Mouse (Mus musculus): ENCODE results near the gene Wdr93. TPM values are rescaled to one million over a fixed set of nuclear protein-coding genes. Genes with fewer than 3 reads are reported as not detected.

Gene Wdr93
- polyA plus RNA-seq, 1 experiment from 2014 or later, result not detected

DNA sequence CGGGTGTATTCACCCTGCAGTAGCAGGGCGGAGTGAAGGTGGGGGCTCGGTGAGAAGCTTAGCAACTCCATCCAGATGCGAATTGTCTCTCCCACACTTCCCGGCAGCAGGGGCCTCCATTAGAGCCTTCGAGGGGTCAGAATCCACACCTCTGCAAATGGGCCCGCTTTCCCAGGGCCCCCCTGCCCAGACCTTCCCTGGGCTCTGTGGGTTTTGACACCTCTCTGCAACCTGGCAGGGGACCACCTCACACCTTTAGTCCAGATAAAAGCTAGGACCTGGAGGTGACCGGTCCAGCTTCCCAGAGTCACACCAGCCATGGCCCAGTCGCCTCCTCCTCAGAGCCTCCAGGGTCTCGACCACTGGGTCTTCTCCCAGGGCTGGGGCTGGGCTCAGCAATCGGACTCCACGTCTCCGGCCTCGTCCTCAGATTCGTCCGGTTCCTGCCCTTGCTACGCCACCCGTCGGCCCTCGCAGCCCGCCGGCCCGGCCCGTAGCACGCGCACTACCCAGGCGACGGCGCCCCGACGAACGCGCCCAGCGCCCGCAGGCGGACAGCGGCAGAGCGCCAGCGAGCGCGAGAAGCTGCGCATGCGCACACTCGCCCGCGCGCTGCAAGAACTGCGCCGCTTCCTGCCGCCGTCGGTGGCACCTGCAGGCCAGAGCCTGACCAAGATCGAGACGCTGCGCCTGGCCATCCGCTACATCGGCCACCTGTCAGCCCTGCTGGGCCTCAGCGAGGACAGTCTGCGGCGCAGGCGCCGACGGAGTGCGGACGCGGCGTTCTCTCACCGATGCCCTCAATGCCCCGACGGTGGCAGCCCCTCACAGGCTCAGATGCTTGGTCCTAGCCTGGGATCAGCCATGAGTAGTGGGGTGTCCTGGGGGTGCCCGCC is 67.9 kb downstream of the Wdr93 start, which contains the start of gene Mesp2:
Gene Mesp2 (plus strand): TSS at position 117 of the 896 bp plus-strand sequence.
- peaks cover 30% of the 10 kb centered on the region for H3K27me3 ChIP-seq
- peak within 1 kb of the TSS; percentile 31; the same call in 1 of the 2 replicates for H3K9ac ChIP-seq
- no peak; the same call in 1 of the 2 replicates for ATAC-seq (ENCODE audit: insufficient number of reproducible peaks, low FRiP score, low TSS enrichment, low read depth)
- H3K4me2 ChIP-seq, result peak within 1 kb of the TSS; percentile 77
- H3K36me3 ChIP-seq, result no peaks in the 10 kb centered on the region
- H3K27ac ChIP-seq, result no peak within 1 kb of the TSS
- WGBS, result 10% methylated on average over 71 of the region's 71 CpGs
- H3K9me3 ChIP-seq, result no peaks in the 10 kb centered on the region
- H3K4me3 ChIP-seq, result peak within 1 kb of the TSS; percentile 40
- H3K4me1 ChIP-seq, result peaks cover 12% of the 10 kb centered on the region

DNA sequence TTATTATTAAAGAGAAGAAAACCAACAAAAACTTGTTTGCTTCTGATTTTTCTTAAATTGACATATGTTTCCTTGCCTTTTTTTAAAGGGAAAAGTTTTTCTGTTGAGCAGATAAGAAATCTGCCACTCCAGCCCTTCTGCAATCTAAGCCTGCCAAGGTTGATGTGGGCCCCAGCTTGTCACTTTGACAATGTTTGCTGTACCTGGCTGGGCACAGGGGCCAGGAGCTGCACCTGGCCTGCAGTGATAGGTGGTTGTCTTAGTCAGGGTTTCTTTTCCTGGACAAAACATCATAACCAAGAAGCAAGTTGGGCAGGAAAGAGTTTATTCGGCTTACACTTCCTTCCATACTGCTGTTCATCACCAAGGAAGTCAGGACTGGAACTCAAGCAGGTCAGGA is 70.4 kb downstream of the Wdr93 start:
- Histone ChIP-seq H3K4me3 (no peak overlapping the region), H3K4me2 (no peak overlapping the region), H3K9me3 (no peaks in the 10 kb centered on the region), H3K4me1 (peaks cover 12% of the 10 kb centered on the region), H3K9ac (no peak overlapping the region), H3K36me3 (no peaks in the 10 kb centered on the region), H3K27me3 (peaks cover 33% of the 10 kb centered on the region), H3K27ac (no peak overlapping the region)
- 97% methylated on average over 1 of the region's 1 CpGs for WGBS
- no peak for ATAC-seq (ENCODE audit: insufficient number of reproducible peaks, low FRiP score, low TSS enrichment, low read depth)

DNA sequence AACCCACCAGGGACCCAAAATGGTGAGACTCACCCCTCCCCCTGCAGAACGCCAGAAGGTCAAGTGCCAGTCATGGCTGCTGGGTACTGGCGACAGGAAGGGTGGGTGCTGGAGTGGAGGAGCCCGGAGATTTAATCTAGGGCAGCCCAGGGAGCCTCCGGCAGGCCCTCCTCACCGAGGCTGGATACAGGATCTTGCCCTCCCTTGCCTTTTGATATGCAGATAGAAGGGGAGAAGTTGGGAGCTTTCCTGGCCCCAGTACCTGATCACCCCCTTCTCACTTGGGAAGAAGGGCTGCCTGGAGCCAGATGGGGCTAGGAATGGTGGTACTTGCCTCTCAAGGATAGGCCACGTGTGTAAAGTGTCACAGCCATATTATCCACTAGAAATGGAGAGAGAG is 75.4 kb downstream of the Wdr93 start:
- no peak for ATAC-seq (ENCODE audit: insufficient number of reproducible peaks, low FRiP score, low TSS enrichment, low read depth)
- Histone ChIP-seq H3K9ac (no peak overlapping the region), H3K4me1 (peaks cover 3% of the 10 kb centered on the region; the same call in 1 of the 2 replicates), H3K9me3 (no peaks in the 10 kb centered on the region), H3K27me3 (0 out of 2 replicates have a peak, but pooled peaks cover 4% of the 10 kb centered on the region), H3K4me3 (no peak overlapping the region), H3K36me3 (0 out of 2 replicates have a peak, but pooled peaks cover 3% of the 10 kb centered on the region), H3K4me2 (no peak overlapping the region), H3K27ac (no peak overlapping the region)
- WGBS, result 4% methylated on average over 6 of the region's 6 CpGs

DNA sequence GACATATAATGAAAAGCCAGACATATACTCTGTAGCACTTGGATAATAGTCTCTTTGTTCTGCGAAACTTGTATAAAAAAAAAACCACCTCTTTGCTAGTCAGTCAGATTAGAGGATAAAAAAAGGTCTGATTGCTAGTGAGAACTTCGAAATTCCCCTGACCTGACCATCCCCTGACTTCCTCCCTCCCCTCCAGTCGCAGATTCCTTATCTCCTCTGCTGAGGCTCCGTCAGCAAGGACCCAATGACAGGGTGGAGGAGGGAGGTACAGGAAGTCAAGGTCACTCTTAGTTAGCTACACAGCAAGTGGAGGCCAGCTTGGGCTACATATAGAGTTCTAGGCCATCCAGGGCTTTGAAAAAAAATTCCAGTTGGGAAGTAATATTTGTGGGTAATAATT is 76.6 kb downstream of the Wdr93 start:
- no peak overlapping the region for H3K4me3 ChIP-seq
- ATAC-seq (ENCODE audit: insufficient number of reproducible peaks, low FRiP score, low TSS enrichment, low read depth), result no peak
- WGBS, result 39% methylated on average over 4 of the region's 4 CpGs

DNA sequence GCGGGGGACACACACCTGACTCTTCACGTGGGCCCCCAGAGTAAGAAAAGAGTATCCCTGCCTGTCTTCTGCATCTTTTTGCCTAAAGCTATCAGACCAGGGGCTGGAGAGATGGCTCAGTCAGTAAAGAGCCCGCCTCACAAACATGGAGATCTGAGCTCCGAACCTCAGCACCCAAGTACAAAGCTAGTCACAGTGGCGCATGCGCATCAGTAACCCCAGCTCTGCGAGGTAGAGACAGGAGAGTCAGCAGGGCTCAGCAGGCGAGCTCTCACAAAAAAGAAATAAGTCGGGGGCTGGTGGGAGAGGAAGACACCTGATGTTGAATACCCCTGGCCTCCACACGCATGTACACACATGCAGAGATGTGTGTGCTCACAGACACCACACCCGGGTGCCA is 77.0 kb downstream of the Wdr93 start:
- Histone ChIP-seq H3K4me3 (no peak overlapping the region), H3K9me3 (no peaks in the 10 kb centered on the region), H3K27me3 (0 out of 2 replicates have a peak, but pooled peaks cover 4% of the 10 kb centered on the region), H3K4me1 (peaks cover 3% of the 10 kb centered on the region; the same call in 1 of the 2 replicates), H3K4me2 (no peak overlapping the region), H3K27ac (no peak overlapping the region), H3K9ac (no peak overlapping the region), H3K36me3 (peaks cover 15% of the 10 kb centered on the region; the same call in 1 of the 2 replicates)
- no peak for ATAC-seq (ENCODE audit: insufficient number of reproducible peaks, low FRiP score, low TSS enrichment, low read depth)
- 50% methylated on average over 11 of the region's 11 CpGs for WGBS

More for the DNA sequence above, 76.6 kb downstream of the Wdr93 start:
- Histone ChIP-seq H3K4me2 (no peak overlapping the region), H3K4me1 (peaks cover 3% of the 10 kb centered on the region; the same call in 1 of the 2 replicates), H3K27ac (no peak overlapping the region), H3K9me3 (no peaks in the 10 kb centered on the region), H3K36me3 (peaks cover 10% of the 10 kb centered on the region; the same call in 1 of the 2 replicates), H3K9ac (no peak overlapping the region), H3K27me3 (0 out of 2 replicates have a peak, but pooled peaks cover 4% of the 10 kb centered on the region)

DNA sequence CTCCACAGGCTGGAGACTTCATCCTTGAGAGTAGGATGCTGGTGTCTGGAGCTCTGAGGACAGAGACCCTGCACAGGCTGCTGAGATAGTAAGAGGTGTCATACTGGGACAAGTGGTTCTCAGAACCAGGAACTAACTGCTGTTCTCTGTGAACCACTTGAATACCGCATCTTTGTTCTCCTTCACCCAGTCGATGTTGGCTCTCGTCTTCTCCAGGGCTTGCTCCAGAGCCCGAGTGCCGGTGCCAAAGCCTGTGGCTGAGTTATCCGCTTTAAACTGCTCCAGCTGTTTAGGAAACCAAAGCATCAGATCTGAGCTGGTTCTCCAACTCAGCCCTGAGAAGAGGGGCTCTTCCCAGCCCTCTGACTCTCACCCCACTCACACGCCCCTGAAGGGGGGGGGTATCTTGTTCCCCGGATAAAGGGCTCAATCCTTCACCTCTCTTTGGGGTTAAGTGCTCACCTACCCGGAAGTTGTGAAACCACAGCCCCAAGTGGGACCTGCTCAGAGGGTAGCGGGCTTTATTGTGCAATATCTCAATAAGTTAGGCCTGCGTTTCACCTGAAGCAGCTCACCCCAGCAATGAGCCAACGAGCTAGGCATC is 79.2 kb downstream of the Wdr93 start:
- no peak for ATAC-seq (ENCODE audit: insufficient number of reproducible peaks, low FRiP score, low TSS enrichment, low read depth)
- H3K4me2 ChIP-seq, result no peak overlapping the region
- H3K9me3 ChIP-seq, result no peaks in the 10 kb centered on the region
- no peak overlapping the region for H3K27ac ChIP-seq
- H3K36me3 ChIP-seq, result peaks cover 36% of the 10 kb centered on the region
- peaks cover 3% of the 10 kb centered on the region; the same call in 1 of the 2 replicates for H3K4me1 ChIP-seq
- H3K4me3 ChIP-seq, result no peak overlapping the region
- WGBS, result 75% methylated on average over 12 of the region's 12 CpGs
- H3K27me3 ChIP-seq, result 0 out of 2 replicates have a peak, but pooled peaks cover 4% of the 10 kb centered on the region
- H3K9ac ChIP-seq, result no peak overlapping the region

DNA sequence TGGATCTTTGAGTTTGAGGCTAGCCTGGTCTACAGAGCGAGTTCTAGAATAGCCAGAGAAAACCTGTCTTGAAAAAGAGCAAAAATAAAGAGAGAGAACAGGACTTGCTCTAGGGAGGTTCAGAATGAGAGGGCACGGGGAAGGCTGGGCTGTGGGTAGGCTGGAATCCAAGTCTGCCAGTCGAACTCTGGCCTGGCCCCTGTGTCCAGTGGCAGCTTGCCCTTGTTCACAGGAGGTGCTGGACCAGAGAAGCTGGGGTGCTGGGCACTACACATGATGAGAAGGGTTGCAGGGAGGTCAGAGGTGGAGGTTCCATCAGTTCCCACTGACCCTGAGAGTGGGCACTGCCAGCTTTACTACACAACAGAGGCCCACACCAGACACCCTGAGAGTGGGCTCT is 85.4 kb downstream of the Wdr93 start:
- H3K4me3 ChIP-seq, result no peak overlapping the region
- H3K27me3 ChIP-seq, result no peaks in the 10 kb centered on the region
- 0 out of 2 replicates have a peak, but pooled peaks cover 4% of the 10 kb centered on the region for H3K4me1 ChIP-seq
- no peaks in the 10 kb centered on the region for H3K9me3 ChIP-seq
- H3K36me3 ChIP-seq, result peaks cover 41% of the 10 kb centered on the region
- H3K27ac ChIP-seq, result no peak overlapping the region
- ATAC-seq (ENCODE audit: insufficient number of reproducible peaks, low FRiP score, low TSS enrichment, low read depth), result no peak
- no peak overlapping the region for H3K4me2 ChIP-seq
- WGBS, result 74% methylated on average over 3 of the region's 3 CpGs
- no peak overlapping the region for H3K9ac ChIP-seq

DNA sequence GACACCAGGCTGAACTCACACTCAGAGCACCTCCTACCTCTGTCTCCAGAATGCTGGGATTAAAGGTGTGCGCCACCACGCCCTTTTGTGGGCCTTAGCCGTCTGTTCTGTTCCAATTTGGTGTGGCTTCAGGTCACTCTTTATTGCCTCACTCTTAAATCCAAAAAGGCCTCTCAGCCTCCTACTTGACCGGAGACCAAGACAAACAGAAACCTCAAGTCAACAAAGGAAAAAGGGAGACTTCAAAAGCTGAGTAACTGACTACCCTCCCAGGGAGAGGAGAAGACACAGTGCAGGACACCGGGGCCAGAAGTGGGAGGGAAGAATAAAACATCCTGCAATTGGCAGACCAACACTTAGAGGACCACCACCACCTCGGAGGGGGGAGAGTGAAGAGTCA is 88.2 kb downstream of the Wdr93 start:
- Histone ChIP-seq H3K9me3 (no peaks in the 10 kb centered on the region), H3K4me3 (no peak overlapping the region), H3K36me3 (peaks cover 36% of the 10 kb centered on the region), H3K4me2 (no peak overlapping the region), H3K27me3 (no peaks in the 10 kb centered on the region), H3K4me1 (0 out of 2 replicates have a peak, but pooled peaks cover 4% of the 10 kb centered on the region), H3K27ac (peak overlapping the region; percentile 19; the same call in 1 of the 2 replicates), H3K9ac (no peak overlapping the region)
- WGBS, result 43% methylated on average over 6 of the region's 6 CpGs
- no peak for ATAC-seq (ENCODE audit: insufficient number of reproducible peaks, low FRiP score, low TSS enrichment, low read depth)

DNA sequence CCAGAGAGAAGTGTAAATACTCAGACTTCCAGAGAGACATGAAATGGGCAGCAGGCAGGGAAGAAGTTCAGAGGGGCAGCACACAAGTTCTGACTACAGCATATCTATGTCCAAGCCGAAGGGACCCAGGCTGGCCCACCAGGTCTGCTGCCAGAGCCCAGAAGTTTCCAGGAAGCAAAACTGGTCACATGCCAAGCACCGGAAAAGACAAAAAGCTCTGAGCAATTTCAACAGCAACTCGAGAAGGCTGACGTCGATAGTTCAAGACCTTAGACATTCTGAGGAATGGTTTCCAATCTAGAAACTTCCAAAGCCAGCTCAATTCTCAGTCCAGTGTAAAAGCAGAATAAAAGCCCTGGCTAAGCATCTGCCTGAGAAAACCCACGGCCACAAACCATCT is 88.6 kb downstream of the Wdr93 start:
- WGBS, result 49% methylated on average over 6 of the region's 6 CpGs
- Histone ChIP-seq H3K27me3 (no peaks in the 10 kb centered on the region), H3K36me3 (peaks cover 36% of the 10 kb centered on the region), H3K9ac (no peak overlapping the region), H3K4me1 (0 out of 2 replicates have a peak, but pooled peaks cover 4% of the 10 kb centered on the region), H3K27ac (peak overlapping the region; percentile 19), H3K4me3 (no peak overlapping the region), H3K9me3 (no peaks in the 10 kb centered on the region), H3K4me2 (no peak overlapping the region)
- no peak for ATAC-seq (ENCODE audit: insufficient number of reproducible peaks, low FRiP score, low TSS enrichment, low read depth)

DNA sequence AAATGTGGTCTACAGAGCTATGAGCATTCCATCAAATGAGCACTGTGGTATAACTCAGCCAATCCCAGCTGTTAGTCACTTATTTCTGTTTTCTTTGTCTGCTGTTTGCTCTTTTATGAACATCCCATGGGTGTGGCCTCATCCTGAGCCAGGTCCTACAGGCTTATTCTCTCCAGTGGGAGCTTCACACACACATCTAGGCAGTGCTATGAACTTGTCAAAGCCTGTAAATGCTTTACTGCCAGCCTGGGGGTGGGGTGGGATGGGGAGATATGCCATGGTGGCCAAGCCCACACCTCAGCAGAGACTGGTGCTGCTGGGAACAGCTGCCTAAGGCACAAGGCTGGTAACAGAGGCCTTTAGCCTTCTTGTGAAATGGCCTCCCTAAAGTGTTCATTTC is 90.0 kb downstream of the Wdr93 start:
- Histone ChIP-seq H3K9me3 (no peaks in the 10 kb centered on the region), H3K4me3 (no peak overlapping the region), H3K36me3 (peaks cover 32% of the 10 kb centered on the region), H3K4me1 (0 out of 2 replicates have a peak, but pooled peaks cover 4% of the 10 kb centered on the region), H3K27ac (no peak overlapping the region), H3K4me2 (no peak overlapping the region), H3K9ac (no peak overlapping the region), H3K27me3 (no peaks in the 10 kb centered on the region)
- ATAC-seq (ENCODE audit: insufficient number of reproducible peaks, low FRiP score, low TSS enrichment, low read depth), result peak; percentile 35; the same call in 1 of the 2 replicates

DNA sequence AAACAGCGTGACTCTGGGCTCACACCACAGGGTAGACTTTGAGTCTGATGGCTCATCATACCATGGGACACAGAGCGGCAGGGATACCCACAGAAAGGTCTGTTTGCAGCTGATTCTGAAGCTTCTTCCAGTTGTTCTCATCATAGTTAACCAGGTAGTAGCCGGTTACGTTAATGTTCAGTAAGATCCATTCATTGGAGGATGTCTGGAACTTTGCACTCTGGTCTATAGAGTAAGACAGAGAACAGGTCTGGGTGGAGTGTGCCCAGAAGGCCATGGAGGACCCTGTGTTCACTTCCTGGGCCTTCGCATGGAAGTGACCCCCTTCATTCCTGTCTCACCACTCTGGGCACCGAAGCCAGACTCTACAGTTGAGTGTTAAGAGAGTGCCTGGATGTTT is 92.2 kb downstream of the Wdr93 start:
- 94% methylated on average over 6 of the region's 6 CpGs for WGBS
- Histone ChIP-seq H3K27me3 (no peaks in the 10 kb centered on the region), H3K9me3 (no peaks in the 10 kb centered on the region), H3K4me1 (0 out of 2 replicates have a peak, but pooled peaks cover 4% of the 10 kb centered on the region), H3K4me3 (no peak overlapping the region), H3K36me3 (peaks cover 42% of the 10 kb centered on the region), H3K4me2 (no peak overlapping the region), H3K9ac (no peak overlapping the region), H3K27ac (no peak overlapping the region)
- no peak for ATAC-seq (ENCODE audit: insufficient number of reproducible peaks, low FRiP score, low TSS enrichment, low read depth)

Data from limb, embryonic 15.5 days (tissue).